Mouse (Mus musculus): ENCODE results near the gene Tmem202.

- no peak for TF ChIP-seq CTCF (IDR thresholded peaks at IDR 0.05; ENCODE audit: extremely low read depth, insufficient read length, insufficient replicate concordance, low read depth, low read length)
- no peak for TF ChIP-seq POLR2A (IDR thresholded peaks at IDR 0.05; ENCODE audit: low read depth, low read length)
Observed at GRCm38 (mm10) chr9:59577401-59577800, 37.8 kb upstream of the Tmem202 start.

Measured in small intestine, adult 2 months (tissue).